Comparison of ENCODE assay signal across 9 mouse cellular contexts in the genomic region with DNA sequence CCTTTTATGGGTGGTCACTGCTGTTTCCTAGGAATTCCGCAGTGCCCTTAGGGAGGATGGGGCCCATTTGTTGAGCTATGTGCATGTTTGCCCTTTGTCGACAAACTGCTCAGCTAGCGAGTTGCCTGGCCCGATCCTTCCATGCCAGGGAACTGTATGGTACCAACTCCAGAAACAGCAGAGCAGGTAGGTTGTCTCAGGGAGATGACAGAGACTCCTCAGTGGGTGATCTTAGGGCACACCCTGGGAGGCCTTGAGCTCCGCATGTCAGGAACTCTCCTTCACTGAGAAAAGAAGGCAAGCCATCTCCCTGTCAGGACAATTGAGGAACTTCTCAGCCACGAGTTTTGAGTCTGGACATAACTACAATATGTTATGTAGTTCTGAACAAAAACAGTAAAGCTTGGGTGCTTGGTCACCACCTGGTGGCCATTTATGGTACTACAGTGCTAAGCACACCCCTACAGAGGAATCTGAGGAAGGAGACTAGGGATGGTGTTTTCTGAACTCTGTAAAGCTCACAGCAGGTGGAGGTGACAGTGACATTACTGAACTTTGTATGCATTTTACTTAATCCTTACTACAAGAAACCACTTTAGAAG. TPM values are rescaled to one million over a fixed set of nuclear protein-coding genes. Genes with fewer than 3 reads are reported as not detected.
DNase-seq lines count a peak whose midpoint lies in the region; ATAC-seq and TF ChIP-seq lines count a peak whose summit lies in the region.
"Had no signal": no experiment of that assay in that cellular context is flagged by ENCODE, and none has a peak within 500 bp of the region (broad histone marks: within the 10 kb centered on the region; RNA-seq: fewer than 3 reads in every experiment).

No protein-coding gene starts in this region.

- peaks cover 59% of the 10 kb centered on the region for H3K36me3 ChIP-seq in forebrain, postnatal 0 days (ENCODE audit: insufficient read depth)
- peaks cover 67% of the 10 kb centered on the region for H3K36me3 ChIP-seq in intestine, embryonic 14.5 days (ENCODE audit: control insufficient read depth, insufficient read depth, low read length)

- peak; percentile 57 for DNase-seq in T-cell, adult 2 months (ENCODE audit: low spot score)
- peak; percentile 57 to 76 for DNase-seq in cerebellum, adult 2 months
- DNase-seq in forebrain, postnatal 0 days = peak; percentile 89
- peak; percentile 93 for DNase-seq in intestine, embryonic 14.5 days (ENCODE audit: low spot score)
- DNase-seq in left cerebral cortex, postnatal 10 days (ENCODE audit: extremely low spot score in 1 of 2, low spot score in 2 of 2) = peak; percentile 50 to 79
- peak; percentile 84 to 87 for DNase-seq in right cerebral cortex, postnatal 10 days (ENCODE audit: low spot score in 2 of 2)
- peak; percentile 48 for DNase-seq in yolk sac, embryonic 10.5 days (ENCODE audit: low spot score)

- H3K27me3 ChIP-seq in cerebellum, adult 2 months (ENCODE audit: control insufficient read depth, insufficient read depth, low read length) = no peaks in the 10 kb centered on the region
- H3K27me3 ChIP-seq in forebrain, postnatal 0 days (ENCODE audit: insufficient read depth, low read length) = no peaks in the 10 kb centered on the region
- no peaks in the 10 kb centered on the region for H3K27me3 ChIP-seq in intestine, embryonic 14.5 days (replicated peaks; ENCODE audit: control insufficient read depth, insufficient read depth, low read length)
- H3K27me3 ChIP-seq: megakaryocyte, embryonic 14.5 days had no signal

- 54% methylated on average over 6 of the region's 6 CpGs for WGBS in cerebellum, adult 2 months
- WGBS in forebrain, postnatal 0 days = 66% methylated on average over 6 of the region's 6 CpGs
- WGBS in intestine, embryonic 14.5 days = 61% methylated on average over 6 of the region's 6 CpGs

- H3K4me3 ChIP-seq in cerebellum, adult 2 months (replicated peaks; ENCODE audit: insufficient read depth, low read depth, low read length) = no peak overlapping the region
- no peak overlapping the region for H3K4me3 ChIP-seq in forebrain, postnatal 0 days (ENCODE audit: low read depth, low read length)
- no peak overlapping the region for H3K4me3 ChIP-seq in intestine, embryonic 14.5 days (ENCODE audit: low read depth, low read length)
- H3K4me3 ChIP-seq: megakaryocyte, embryonic 14.5 days had no signal

- intact Hi-C loops in left cerebral cortex, postnatal 10 days (cut with DNase I) = no loop called here

- no peak overlapping the region for H3K27ac ChIP-seq in cerebellum, adult 2 months (ENCODE audit: insufficient read depth, low read length)
- H3K27ac ChIP-seq in forebrain, postnatal 0 days (ENCODE audit: low read depth, low read length) = no peak overlapping the region
- no peak overlapping the region for H3K27ac ChIP-seq in intestine, embryonic 14.5 days (ENCODE audit: low read depth)

- H3K4me2 ChIP-seq in forebrain, postnatal 0 days (ENCODE audit: low read depth) = no peak overlapping the region
- no peak overlapping the region for H3K4me2 ChIP-seq in intestine, embryonic 14.5 days (ENCODE audit: low read length)

- no peak overlapping the region for H3K9ac ChIP-seq in forebrain, postnatal 0 days
- no peak overlapping the region for H3K9ac ChIP-seq in intestine, embryonic 14.5 days (ENCODE audit: low read length)

- no peaks in the 10 kb centered on the region for H3K4me1 ChIP-seq in cerebellum, adult 2 months (ENCODE audit: control insufficient read depth, insufficient read depth, low read length)
- H3K4me1 ChIP-seq in forebrain, postnatal 0 days (ENCODE audit: insufficient read depth) = no peaks in the 10 kb centered on the region
- H3K4me1 ChIP-seq in intestine, embryonic 14.5 days (replicated peaks; ENCODE audit: control insufficient read depth, insufficient read depth, low read length) = peaks cover 11% of the 10 kb centered on the region

- peak; percentile 71; the same call in 1 of the 2 replicates for TF ChIP-seq CTCF in cerebellum, adult 2 months (IDR thresholded peaks at IDR 0.05; ENCODE audit: borderline replicate concordance, insufficient read depth, low read depth, low read length)
- peak; percentile 97 for TF ChIP-seq CTCF in forebrain, postnatal 0 days (IDR thresholded peaks at IDR 0.05; ENCODE audit: low read depth)

- peak; percentile 89 for ATAC-seq in forebrain, postnatal 0 days
- peak; percentile 48; the same call in 1 of the 2 replicates for ATAC-seq in intestine, embryonic 14.5 days (replicated peaks; ENCODE audit: low FRiP score, low TSS enrichment, low read depth)
- ATAC-seq in megakaryocyte, adult 5-6 weeks (ENCODE audit: poor library complexity, severe bottlenecking) = peak; percentile 74

- TF ChIP-seq POLR2A in cerebellum, adult 2 months (IDR thresholded peaks at IDR 0.05; ENCODE audit: borderline replicate concordance, insufficient read depth, low read length) = no peak

- no peaks in the 10 kb centered on the region for H3K9me3 ChIP-seq in forebrain, postnatal 0 days (ENCODE audit: low read length)
- no peaks in the 10 kb centered on the region for H3K9me3 ChIP-seq in intestine, embryonic 14.5 days (ENCODE audit: control insufficient read depth, low read length)

RNA-seq across cellular contexts. Expression of a gene that starts 25.9 kb away (rescaled TPM):
- 181 and 183 TPM in 2 replicates for polyA plus RNA-seq in cerebellum, adult 2 months (2012; rRNA removed)
- total RNA-seq in forebrain, postnatal 0 days (2014; rRNA removed) = 374 and 390 TPM in 2 replicates
- polyA plus RNA-seq in forebrain, postnatal 0 days (2015; fragmentation: Nextera tagmentation; extraction: Ambion mirVana) = 278 and 281 TPM in 2 replicates
- 134 and 167 TPM in 2 replicates for polyA plus RNA-seq in intestine, embryonic 14.5 days (2014; fragmentation: Nextera tagmentation; extraction: Ambion mirVana)
- total RNA-seq in left cerebral cortex, postnatal 10 days (2021) = 100 to 1,000 TPM; 231 TPM
- total RNA-seq in megakaryocyte, adult 5-6 weeks (2015) = 195 and 196 TPM in 2 replicates
- total RNA-seq in megakaryocyte, adult 5-6 weeks (2017) = 517 and 539 TPM in 2 replicates

RNA-seq across cellular contexts. Expression of a gene that starts 51.9 kb away (rescaled TPM):
- 86.0 and 97.4 TPM in 2 replicates for polyA plus RNA-seq in cerebellum, adult 2 months (2012; rRNA removed)
- total RNA-seq in forebrain, postnatal 0 days (2014; rRNA removed) = 25.0 and 29.6 TPM in 2 replicates
- 19.3 and 19.8 TPM in 2 replicates for polyA plus RNA-seq in forebrain, postnatal 0 days (2015; fragmentation: Nextera tagmentation; extraction: Ambion mirVana)
- polyA plus RNA-seq in intestine, embryonic 14.5 days (2014; fragmentation: Nextera tagmentation; extraction: Ambion mirVana) = 43.2 and 46.5 TPM in 2 replicates
- 10 to 100 TPM; 17.1 to 19.4 TPM for total RNA-seq in left cerebral cortex, postnatal 10 days (2021)
- 274 and 291 TPM in 2 replicates for total RNA-seq in megakaryocyte, adult 5-6 weeks (2015)
- 424 and 451 TPM in 2 replicates for total RNA-seq in megakaryocyte, adult 5-6 weeks (2017)
